24 mouse cellular contexts compared by ENCODE assay signal in genomic region chr6:100733218-100733617, GRCm38 (mm10). TPM values are rescaled to one million over a fixed set of nuclear protein-coding genes. Genes with fewer than 3 reads are reported as not detected.
DNase-seq lines count a peak whose midpoint lies in the region; ATAC-seq lines count a peak whose summit lies in the region.
"Had no signal": no experiment of that assay in that cellular context is flagged by ENCODE, and none has a peak within 500 bp of the region (broad histone marks: within the 10 kb centered on the region; RNA-seq: fewer than 3 reads in every experiment).

No protein-coding gene starts in this region.

- no peak for DNase-seq in embryonic facial prominence, embryonic 10.5 days (ENCODE audit: low spot score)
- DNase-seq in limb, embryonic 11.5 days (ENCODE audit: low spot score) = no peak
- DNase-seq in limb, embryonic 10.5 days (ENCODE audit: low spot score) = no peak
- no peak for DNase-seq in left cerebral cortex, postnatal 36 days (ENCODE audit: low spot score in 2 of 2)
- DNase-seq in adrenal gland, postnatal 25 days = no peak
- DNase-seq: adrenal gland, adult 2 months; cerebellum, adult 9-10 months; cerebellum, postnatal 36 days; gastrocnemius, postnatal 10 days; kidney, adult 8-10 months; thymus, postnatal 14 days had no signal

- peaks cover 34% of the 10 kb centered on the region for H3K4me1 ChIP-seq in embryonic facial prominence, embryonic 12.5 days
- H3K4me1 ChIP-seq in embryonic facial prominence, embryonic 10.5 days = peaks cover 34% of the 10 kb centered on the region
- H3K4me1 ChIP-seq in limb, embryonic 11.5 days (ENCODE audit: control insufficient read depth, insufficient read depth, low read length) = peaks cover 18% of the 10 kb centered on the region
- peaks cover 21% of the 10 kb centered on the region for H3K4me1 ChIP-seq in limb, embryonic 10.5 days
- peaks cover 39% of the 10 kb centered on the region for H3K4me1 ChIP-seq in limb, embryonic 12.5 days (replicated peaks)
- H3K4me1 ChIP-seq: midbrain, embryonic 12.5 days had no signal

- no peaks in the 10 kb centered on the region for H3K9me3 ChIP-seq in embryonic facial prominence, embryonic 12.5 days
- no peaks in the 10 kb centered on the region for H3K9me3 ChIP-seq in embryonic facial prominence, embryonic 10.5 days
- H3K9me3 ChIP-seq in limb, embryonic 11.5 days (ENCODE audit: control insufficient read depth, low read length) = no peaks in the 10 kb centered on the region
- no peaks in the 10 kb centered on the region for H3K9me3 ChIP-seq in limb, embryonic 10.5 days (replicated peaks)
- no peaks in the 10 kb centered on the region for H3K9me3 ChIP-seq in limb, embryonic 12.5 days
- H3K9me3 ChIP-seq: forebrain, embryonic 10.5 days; forebrain, embryonic 15.5 days; hindbrain, embryonic 13.5 days; midbrain, embryonic 12.5 days had no signal

- no peak overlapping the region for H3K4me3 ChIP-seq in embryonic facial prominence, embryonic 12.5 days
- H3K4me3 ChIP-seq in embryonic facial prominence, embryonic 10.5 days = no peak overlapping the region
- no peak overlapping the region for H3K4me3 ChIP-seq in limb, embryonic 11.5 days (ENCODE audit: low read depth, low read length)
- H3K4me3 ChIP-seq in limb, embryonic 10.5 days = no peak overlapping the region
- H3K4me3 ChIP-seq in limb, embryonic 12.5 days (replicated peaks) = no peak overlapping the region
- H3K4me3 ChIP-seq: forebrain, embryonic 10.5 days; forebrain, embryonic 15.5 days; hindbrain, embryonic 13.5 days; midbrain, embryonic 12.5 days had no signal

- H3K9ac ChIP-seq in embryonic facial prominence, embryonic 12.5 days = no peak overlapping the region
- H3K9ac ChIP-seq in limb, embryonic 11.5 days (ENCODE audit: low read length) = no peak overlapping the region
- no peak overlapping the region; the same call in 1 of the 2 replicates for H3K9ac ChIP-seq in limb, embryonic 12.5 days (replicated peaks)
- H3K9ac ChIP-seq: forebrain, embryonic 15.5 days; hindbrain, embryonic 13.5 days; midbrain, embryonic 12.5 days had no signal

- 78% methylated on average over 10 of the region's 10 CpGs for WGBS in embryonic facial prominence, embryonic 12.5 days
- 90% methylated on average over 10 of the region's 10 CpGs for WGBS in embryonic facial prominence, embryonic 10.5 days
- 87% methylated on average over 10 of the region's 10 CpGs for WGBS in limb, embryonic 11.5 days
- 90% methylated on average over 10 of the region's 10 CpGs for WGBS in limb, embryonic 10.5 days
- 83% methylated on average over 10 of the region's 10 CpGs for WGBS in limb, embryonic 12.5 days

- ATAC-seq in embryonic facial prominence, embryonic 12.5 days (ENCODE audit: insufficient number of reproducible peaks, insufficient read depth, low FRiP score, low TSS enrichment) = no peak
- no peak for ATAC-seq in limb, embryonic 11.5 days (ENCODE audit: insufficient number of reproducible peaks, low FRiP score, low TSS enrichment, low read depth)
- no peak for ATAC-seq in limb, embryonic 12.5 days (ENCODE audit: insufficient number of reproducible peaks, insufficient read depth, low FRiP score, low TSS enrichment, low read depth)
- ATAC-seq: activated CD4-positive, CD25-positive, alpha-beta regulatory T cell, adult 4 months; intestine, embryonic 16.5 days had no signal

- no peak overlapping the region for H3K4me2 ChIP-seq in embryonic facial prominence, embryonic 12.5 days (replicated peaks)
- no peak overlapping the region for H3K4me2 ChIP-seq in limb, embryonic 11.5 days (ENCODE audit: low read depth, severe bottlenecking)
- H3K4me2 ChIP-seq in limb, embryonic 12.5 days = no peak overlapping the region
- H3K4me2 ChIP-seq: forebrain, embryonic 15.5 days; heart, embryonic 11.5 days; hindbrain, embryonic 13.5 days; liver, embryonic 11.5 days; midbrain, embryonic 12.5 days had no signal

- peak overlapping the region; percentile 75 for H3K27ac ChIP-seq in embryonic facial prominence, embryonic 12.5 days
- no peak overlapping the region for H3K27ac ChIP-seq in embryonic facial prominence, embryonic 10.5 days (replicated peaks)
- 0 out of 2 replicates have a peak overlapping the region, but pooled peaks have one; percentile 36 for H3K27ac ChIP-seq in limb, embryonic 11.5 days (replicated peaks; ENCODE audit: low read depth, low read length)
- H3K27ac ChIP-seq in limb, embryonic 10.5 days = no peak overlapping the region
- peak overlapping the region; percentile 76 for H3K27ac ChIP-seq in limb, embryonic 12.5 days
- H3K27ac ChIP-seq: forebrain, embryonic 10.5 days; forebrain, embryonic 15.5 days; hindbrain, embryonic 13.5 days; kidney, postnatal 0 days; midbrain, embryonic 12.5 days had no signal

- no peaks in the 10 kb centered on the region for H3K27me3 ChIP-seq in embryonic facial prominence, embryonic 12.5 days
- no peaks in the 10 kb centered on the region for H3K27me3 ChIP-seq in embryonic facial prominence, embryonic 10.5 days (replicated peaks; ENCODE audit: low read depth, poor library complexity, severe bottlenecking)
- H3K27me3 ChIP-seq in limb, embryonic 11.5 days (ENCODE audit: control insufficient read depth, insufficient read depth, low read length) = no peaks in the 10 kb centered on the region
- no peaks in the 10 kb centered on the region for H3K27me3 ChIP-seq in limb, embryonic 10.5 days (ENCODE audit: low read depth, poor library complexity, severe bottlenecking)
- no peaks in the 10 kb centered on the region for H3K27me3 ChIP-seq in limb, embryonic 12.5 days
- H3K27me3 ChIP-seq: CH12.LX; forebrain, embryonic 15.5 days; hindbrain, embryonic 13.5 days; midbrain, embryonic 12.5 days had no signal

- intact Hi-C loops in left cerebral cortex, postnatal 36 days (cut with DNase I) = no loop called here

- H3K36me3 ChIP-seq in embryonic facial prominence, embryonic 12.5 days = peaks cover 7% of the 10 kb centered on the region
- H3K36me3 ChIP-seq in embryonic facial prominence, embryonic 10.5 days (replicated peaks) = 0 out of 2 replicates have a peak, but pooled peaks cover 4% of the 10 kb centered on the region
- H3K36me3 ChIP-seq in limb, embryonic 11.5 days (ENCODE audit: control insufficient read depth, insufficient read depth, low read length) = no peaks in the 10 kb centered on the region
- H3K36me3 ChIP-seq in limb, embryonic 10.5 days = no peaks in the 10 kb centered on the region
- H3K36me3 ChIP-seq in limb, embryonic 12.5 days = peaks cover 10% of the 10 kb centered on the region
- H3K36me3 ChIP-seq: forebrain, embryonic 10.5 days; forebrain, embryonic 15.5 days; hindbrain, embryonic 13.5 days; midbrain, embryonic 12.5 days had no signal

RNA-seq across cellular contexts. Expression of gene Gxylt2, which starts 28.7 kb away (rescaled TPM):
- 23.5 and 24.1 TPM in 2 replicates for polyA plus RNA-seq in embryonic facial prominence, embryonic 12.5 days (2016; fragmentation: Nextera tagmentation; extraction: Ambion mirVana)
- 2.2 and 3.6 TPM in 2 replicates for polyA plus RNA-seq in embryonic facial prominence, embryonic 10.5 days (2016; fragmentation: Nextera tagmentation; extraction: Ambion mirVana)
- 5.2 and 6.1 TPM in 2 replicates for polyA plus RNA-seq in limb, embryonic 11.5 days (2014; fragmentation: Nextera tagmentation; extraction: Ambion mirVana)
- 2.4 and 4.4 TPM in 2 replicates for polyA plus RNA-seq in limb, embryonic 10.5 days (2016; fragmentation: Nextera tagmentation; extraction: Ambion mirVana)
- polyA plus RNA-seq in limb, embryonic 12.5 days (2016; fragmentation: Nextera tagmentation; extraction: Ambion mirVana) = 10.9 and 12.5 TPM in 2 replicates
- 1 to 10 TPM in 1 of 2 experiments, under 1 TPM in 1; 0.96 to 1.3 TPM for total RNA-seq in left cerebral cortex, postnatal 36 days (2021)
- 0.48 and 0.73 TPM in 2 replicates for total RNA-seq in adrenal gland, postnatal 25 days (2021)
- total RNA-seq: megakaryocyte, adult 5-6 weeks had no signal

Comparison
In these comparisons a context has a peak if more than half of its experiments do, and no peak if none do; other contexts are left out.
1. H3K27ac ChIP-seq: peak in embryonic facial prominence, embryonic 12.5 days (single experiment), limb, embryonic 11.5 days (single experiment) and limb, embryonic 12.5 days (single experiment); none in embryonic facial prominence, embryonic 10.5 days (single experiment) and limb, embryonic 10.5 days (single experiment).